Mouse (Mus musculus) liver, embryonic 14.5 days (tissue): Measurements from ENCODE around the gene Stpg2. TPM values are rescaled to one million over a fixed set of nuclear protein-coding genes. Genes with fewer than 3 reads are reported as not detected.

ENCODE experiments used
- ATAC-seq: fragments of 200-750 bp; cut with Nextera tagmentation; 2 replicates; pipeline ENCODE4 v1.8.0; 2017; ENCODE audit warnings: moderate number of reproducible peaks, mild to moderate bottlenecking, moderate library complexity; ENCODE audit not compliant: insufficient read depth
- DNase-seq, 3 experiments: peaks; one replicate each; pipeline ENCODE4 v3.0.0-alpha.2; 2012 to 2013; ENCODE audit warnings: low read depth in 3 of 3, low spot score in 3 of 3
- H3K27ac ChIP-seq: fragments of 300-500 bp; sonication (generic); 2 replicates; pipeline ENCODE4 v1.5.1; 2014; ENCODE audit warnings: moderate library complexity, mild to moderate bottlenecking, control low read depth, inconsistent platforms
- H3K27me3 ChIP-seq: fragments of 300-500 bp; sonication (generic); 2 replicates; pipeline ENCODE4 v1.6.1; 2014; ENCODE audit warnings: mild to moderate bottlenecking, low read length, moderate library complexity; ENCODE audit not compliant: control insufficient read depth, insufficient read depth
- H3K36me3 ChIP-seq: fragments of 300-500 bp; sonication (generic); replicated peaks from 2 replicates; pipeline ENCODE4 v1.6.1; 2014; ENCODE audit warnings: low read depth; ENCODE audit not compliant: control insufficient read depth, insufficient read depth
- H3K4me1 ChIP-seq, 2 experiments: fragments of 200-500 bp in 1 of 2; fragments of 300-500 bp in 1 of 2; sonication (generic) in 1 of 2; replicated peaks; 2 replicates each; pipeline ENCODE4 v1.6.1; 2012 to 2014; ENCODE audit warnings: antibody characterized with exemption in 1 of 2, inconsistent platforms in 1 of 2, low read length in 1 of 2; ENCODE audit not compliant: control insufficient read depth in 2 of 2, insufficient read depth in 2 of 2
- H3K4me2 ChIP-seq: fragments of 300-500 bp; sonication (generic); 2 replicates; pipeline ENCODE4 v1.6.1; 2014; ENCODE audit warnings: low read depth, mild to moderate bottlenecking, control low read depth, moderate library complexity
- H3K4me3 ChIP-seq, 2 experiments: fragments of 200-500 bp in 1 of 2; fragments of 300-500 bp in 1 of 2; sonication (generic) in 1 of 2; 2 replicates each; pipeline ENCODE4 v1.5.1; 2012 to 2014; ENCODE audit warnings: low read depth in 2 of 2, low read length in 2 of 2, mild to moderate bottlenecking in 2 of 2, control low read depth in 1 of 2, inconsistent platforms in 1 of 2, moderate library complexity in 1 of 2; ENCODE audit not compliant: insufficient read depth in 1 of 2
- H3K9ac ChIP-seq: fragments of 300-500 bp; sonication (generic); replicated peaks from 2 replicates; pipeline ENCODE4 v1.6.1; 2014; ENCODE audit warnings: mild to moderate bottlenecking, control low read depth, moderate library complexity
- H3K9me3 ChIP-seq: fragments of 300-500 bp; sonication (generic); 2 replicates; pipeline ENCODE4 v1.6.1; 2016; ENCODE audit warnings: low read length, mixed read lengths; ENCODE audit not compliant: control insufficient read depth
- CTCF ChIP-seq: IDR thresholded peaks from 2 replicates; pipeline ENCODE4 v1.5.1; 2016; ENCODE audit warnings: antibody characterized with exemption, low read depth, control low read depth
- EP300 ChIP-seq: IDR thresholded peaks from 2 replicates; pipeline ENCODE4 v1.6.1; 2016; ENCODE audit warnings: antibody characterized with exemption, low read depth
- WGBS: fragments of 180-500 bp; shearing (Covaris S2); extraction: QIAGEN DNeasy Blood & Tissue Kit; methylation state at CpG from one replicate; pipeline ENCODE4 v1.1.7; 2014; ENCODE audit not compliant: insufficient replicate concordance; 5-methylcytosine and 5-hydroxymethylcytosine counted together
- polyA plus RNA-seq, 2 experiments: library from polyadenylated mRNA; depleted of rRNA in 1 of 2; stranded (reverse) in 1 of 2; unstranded in 1 of 2; fragments of >200 nt; fragmentation: Nextera tagmentation in 1 of 2; extraction: Ambion mirVana in 1 of 2; gene quantifications; 2 replicates each; pipeline versions ENCODE4 v1.2.1 to v1.2.3; 2012 to 2014

The Stpg2 gene
- polyA plus RNA-seq, 2 experiments, result not detected

- no peaks in the 10 kb centered on the region for H3K4me1 ChIP-seq
- no peak for DNase-seq
- 60% methylated on average over 3 of the region's 3 CpGs for WGBS
- H3K27me3 ChIP-seq, result no peaks in the 10 kb centered on the region
- no peak overlapping the region for H3K27ac ChIP-seq
- H3K9me3 ChIP-seq, result no peaks in the 10 kb centered on the region
- no peaks in the 10 kb centered on the region for H3K36me3 ChIP-seq
- ATAC-seq, result no peak
- H3K4me2 ChIP-seq, result no peak overlapping the region
- no peak overlapping the region for H3K9ac ChIP-seq
- TF ChIP-seq CTCF (no peak), EP300 (no peak)
- no peak overlapping the region for H3K4me3 ChIP-seq
These were observed 409.1 kb downstream of the Stpg2 start for GRCm38 (mm10) chr3:139614641-139615040.

DNA sequence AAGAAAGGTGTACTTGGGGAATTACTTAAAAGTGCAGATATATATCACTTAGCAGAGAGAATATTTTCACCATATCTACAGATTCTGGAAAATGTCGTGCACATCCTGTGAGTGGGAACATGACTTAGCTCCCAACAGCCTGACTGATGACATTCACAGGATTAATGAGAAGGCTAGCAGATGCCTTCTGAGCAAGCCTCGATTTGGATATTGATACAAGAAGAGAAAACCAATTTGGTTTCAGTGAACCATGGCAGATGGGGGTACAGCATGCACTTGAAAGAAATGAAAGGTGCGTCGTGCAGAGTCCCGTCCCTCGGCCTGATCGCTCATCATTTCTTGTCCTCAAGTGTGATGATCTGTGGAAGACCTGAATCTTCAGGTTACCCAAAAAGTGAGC is 410.3 kb downstream of the Stpg2 start:
- no peaks in the 10 kb centered on the region for H3K9me3 ChIP-seq
- H3K9ac ChIP-seq, result no peak overlapping the region
- no peaks in the 10 kb centered on the region for H3K36me3 ChIP-seq
- DNase-seq (no peak), ATAC-seq (no peak)
- no peaks in the 10 kb centered on the region for H3K27me3 ChIP-seq
- no peaks in the 10 kb centered on the region for H3K4me1 ChIP-seq
- 59% methylated on average over 7 of the region's 7 CpGs for WGBS
- H3K4me2 ChIP-seq, result no peak overlapping the region
- H3K27ac ChIP-seq, result no peak overlapping the region
- no peak overlapping the region for H3K4me3 ChIP-seq
- TF ChIP-seq CTCF (no peak), EP300 (no peak)

- TF ChIP-seq CTCF, result no peak
- no peak for TF ChIP-seq EP300
- H3K4me3 ChIP-seq, result no peak overlapping the region
- ATAC-seq (no peak), DNase-seq (no peak)
- H3K27me3 ChIP-seq, result no peaks in the 10 kb centered on the region
- no peaks in the 10 kb centered on the region for H3K9me3 ChIP-seq
- H3K27ac ChIP-seq, result no peak overlapping the region
- no peaks in the 10 kb centered on the region for H3K4me1 ChIP-seq
- H3K36me3 ChIP-seq, result no peaks in the 10 kb centered on the region
- H3K9ac ChIP-seq, result no peak overlapping the region
- H3K4me2 ChIP-seq, result no peak overlapping the region
- WGBS, result 69% methylated on average over 8 of the region's 8 CpGs
These were observed 432.4 kb downstream of the Stpg2 start for GRCm38 (mm10) chr3:139637887-139638286.

GRCm38 (mm10) chr3:139651505-139651904 is 446.0 kb downstream of the Stpg2 start:
- 53% methylated on average over 4 of the region's 4 CpGs for WGBS
- Histone ChIP-seq H3K27ac (no peak overlapping the region), H3K4me1 (no peaks in the 10 kb centered on the region), H3K4me2 (no peak overlapping the region), H3K9ac (no peak overlapping the region), H3K27me3 (no peaks in the 10 kb centered on the region), H3K4me3 (no peak overlapping the region), H3K9me3 (no peaks in the 10 kb centered on the region), H3K36me3 (no peaks in the 10 kb centered on the region)
- ATAC-seq (no peak), DNase-seq (no peak)
- TF ChIP-seq EP300, result no peak
- TF ChIP-seq CTCF, result no peak

- WGBS, result 66% methylated on average over 4 of the region's 4 CpGs
- Histone ChIP-seq H3K36me3 (no peaks in the 10 kb centered on the region), H3K4me2 (no peak overlapping the region), H3K4me3 (no peak overlapping the region), H3K9me3 (no peaks in the 10 kb centered on the region), H3K4me1 (no peaks in the 10 kb centered on the region), H3K27ac (no peak overlapping the region), H3K9ac (no peak overlapping the region), H3K27me3 (no peaks in the 10 kb centered on the region)
- TF ChIP-seq EP300, result no peak
- TF ChIP-seq CTCF, result no peak
- ATAC-seq (no peak), DNase-seq (no peak)
These were observed 453.9 kb downstream of the Stpg2 start for GRCm38 (mm10) chr3:139659416-139659815.

DNA sequence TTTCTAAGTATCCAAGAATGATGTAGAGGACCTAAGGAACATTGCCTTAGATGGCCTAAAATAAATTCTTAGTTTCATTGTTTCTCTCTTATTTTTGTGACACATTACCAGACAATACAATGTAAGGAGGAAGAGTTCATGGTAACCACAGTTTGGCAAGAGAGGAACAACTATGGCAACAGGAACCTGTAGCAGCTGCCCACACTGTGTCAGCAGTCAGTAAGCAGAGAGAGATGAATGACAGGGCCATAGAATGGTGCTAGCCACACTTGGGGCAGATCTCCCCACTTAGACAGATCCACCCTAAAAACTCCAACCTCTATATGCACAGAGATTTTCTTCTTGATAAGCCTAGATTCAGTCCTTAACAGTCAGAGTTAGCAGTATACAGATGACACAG is 456.7 kb downstream of the Stpg2 start:
- Histone ChIP-seq H3K9me3 (no peaks in the 10 kb centered on the region), H3K27me3 (no peaks in the 10 kb centered on the region), H3K9ac (no peak overlapping the region), H3K36me3 (no peaks in the 10 kb centered on the region), H3K4me1 (no peaks in the 10 kb centered on the region), H3K27ac (no peak overlapping the region), H3K4me2 (no peak overlapping the region), H3K4me3 (no peak overlapping the region)
- DNase-seq (no peak), ATAC-seq (no peak)
- TF ChIP-seq CTCF (no peak), EP300 (no peak)
